Mouse (Mus musculus): ENCODE data around the gene Mbnl2. TPM values are rescaled to one million over a fixed set of nuclear protein-coding genes. Genes with fewer than 3 reads are reported as not detected.

The Mbnl2 gene
- polyA plus RNA-seq, 1 experiment from 2014 or later, result 44.1 TPM

- Histone ChIP-seq H3K27ac (ENCODE audit: low read depth, low read length) (no peak overlapping the region), H3K9me3 (ENCODE audit: control insufficient read depth, low read length) (no peaks in the 10 kb centered on the region), H3K9ac (ENCODE audit: low read length) (no peak overlapping the region), H3K36me3 (ENCODE audit: control insufficient read depth, insufficient read depth, low read length) (no peaks in the 10 kb centered on the region), H3K27me3 (ENCODE audit: control insufficient read depth, insufficient read depth, low read length) (no peaks in the 10 kb centered on the region), H3K4me2 (ENCODE audit: low read depth) (no peak overlapping the region), H3K4me1 (ENCODE audit: control insufficient read depth, insufficient read depth, low read length) (no peaks in the 10 kb centered on the region), H3K4me3 (ENCODE audit: low read depth, low read length) (no peak overlapping the region)
- DNase-seq (ENCODE audit: low spot score) (no peak), ATAC-seq (ENCODE audit: insufficient read depth, low FRiP score, low TSS enrichment) (no peak)
- WGBS, result 95% methylated on average over 9 of the region's 9 CpGs
These were observed 127.2 kb downstream of the Mbnl2 start for GRCm38 (mm10) chr14:120402715-120403114.

- DNase-seq (ENCODE audit: low spot score), result no peak
- Histone ChIP-seq H3K27me3 (ENCODE audit: control insufficient read depth, insufficient read depth, low read length) (no peaks in the 10 kb centered on the region), H3K4me3 (ENCODE audit: low read depth, low read length) (no peak overlapping the region), H3K4me1 (ENCODE audit: control insufficient read depth, insufficient read depth, low read length) (no peaks in the 10 kb centered on the region), H3K27ac (ENCODE audit: low read depth, low read length) (no peak overlapping the region), H3K9me3 (ENCODE audit: control insufficient read depth, low read length) (no peaks in the 10 kb centered on the region), H3K9ac (ENCODE audit: low read length) (no peak overlapping the region), H3K36me3 (ENCODE audit: control insufficient read depth, insufficient read depth, low read length) (no peaks in the 10 kb centered on the region), H3K4me2 (ENCODE audit: low read depth) (no peak overlapping the region)
- ATAC-seq (ENCODE audit: insufficient read depth, low FRiP score, low TSS enrichment), result no peak
- 93% methylated on average over 7 of the region's 7 CpGs for WGBS
These were observed 128.9 kb downstream of the Mbnl2 start for GRCm38 (mm10) chr14:120404364-120404763.

GRCm38 (mm10) chr14:120404811-120405582 lies 129.5 kb downstream of the Mbnl2 start:
- no peak overlapping the region for H3K4me2 ChIP-seq (ENCODE audit: low read depth)
- WGBS, result 90% methylated on average over 17 of the region's 17 CpGs
- no peak for DNase-seq (ENCODE audit: low spot score)

GRCm38 (mm10) chr14:120405597-120405996 lies 130.1 kb downstream of the Mbnl2 start:
- H3K27ac ChIP-seq (ENCODE audit: low read depth, low read length), result no peak overlapping the region
- DNase-seq (ENCODE audit: low spot score) (no peak), ATAC-seq (ENCODE audit: insufficient read depth, low FRiP score, low TSS enrichment) (no peak)
- WGBS, result 90% methylated on average over 3 of the region's 3 CpGs
- no peak overlapping the region for H3K4me3 ChIP-seq (ENCODE audit: low read depth, low read length)
- no peaks in the 10 kb centered on the region for H3K9me3 ChIP-seq (ENCODE audit: control insufficient read depth, low read length)
- no peaks in the 10 kb centered on the region for H3K36me3 ChIP-seq (ENCODE audit: control insufficient read depth, insufficient read depth, low read length)
- no peak overlapping the region for H3K9ac ChIP-seq (ENCODE audit: low read length)
- no peak overlapping the region for H3K4me2 ChIP-seq (ENCODE audit: low read depth)
- H3K27me3 ChIP-seq (ENCODE audit: control insufficient read depth, insufficient read depth, low read length), result no peaks in the 10 kb centered on the region
- no peaks in the 10 kb centered on the region for H3K4me1 ChIP-seq (ENCODE audit: control insufficient read depth, insufficient read depth, low read length)

More at GRCm38 (mm10) chr14:120404811-120405582, 129.5 kb downstream of the Mbnl2 start:
- no peak overlapping the region for H3K27ac ChIP-seq (ENCODE audit: low read depth, low read length)
- H3K9me3 ChIP-seq (ENCODE audit: control insufficient read depth, low read length), result no peaks in the 10 kb centered on the region
- no peaks in the 10 kb centered on the region for H3K4me1 ChIP-seq (ENCODE audit: control insufficient read depth, insufficient read depth, low read length)
- no peak overlapping the region for H3K9ac ChIP-seq (ENCODE audit: low read length)
- H3K4me3 ChIP-seq (ENCODE audit: low read depth, low read length), result no peak overlapping the region
- no peaks in the 10 kb centered on the region for H3K27me3 ChIP-seq (ENCODE audit: control insufficient read depth, insufficient read depth, low read length)
- no peak for ATAC-seq (ENCODE audit: insufficient read depth, low FRiP score, low TSS enrichment)
- H3K36me3 ChIP-seq (ENCODE audit: control insufficient read depth, insufficient read depth, low read length), result no peaks in the 10 kb centered on the region

- Histone ChIP-seq H3K4me1 (ENCODE audit: control insufficient read depth, insufficient read depth, low read length) (no peaks in the 10 kb centered on the region), H3K4me2 (ENCODE audit: low read depth) (no peak overlapping the region), H3K9ac (ENCODE audit: low read length) (no peak overlapping the region), H3K9me3 (ENCODE audit: control insufficient read depth, low read length) (no peaks in the 10 kb centered on the region), H3K4me3 (ENCODE audit: low read depth, low read length) (no peak overlapping the region), H3K36me3 (ENCODE audit: control insufficient read depth, insufficient read depth, low read length) (no peaks in the 10 kb centered on the region), H3K27ac (ENCODE audit: low read depth, low read length) (no peak overlapping the region), H3K27me3 (ENCODE audit: control insufficient read depth, insufficient read depth, low read length) (no peaks in the 10 kb centered on the region)
- DNase-seq (ENCODE audit: low spot score) (no peak), ATAC-seq (ENCODE audit: insufficient read depth, low FRiP score, low TSS enrichment) (no peak)
- WGBS, result 95% methylated on average over 6 of the region's 6 CpGs
These were observed 130.8 kb downstream of the Mbnl2 start for GRCm38 (mm10) chr14:120406271-120406670.

- Histone ChIP-seq H3K9me3 (ENCODE audit: control insufficient read depth, low read length) (no peaks in the 10 kb centered on the region), H3K4me3 (ENCODE audit: low read depth, low read length) (no peak overlapping the region), H3K9ac (ENCODE audit: low read length) (no peak overlapping the region), H3K36me3 (ENCODE audit: control insufficient read depth, insufficient read depth, low read length) (no peaks in the 10 kb centered on the region), H3K4me1 (ENCODE audit: control insufficient read depth, insufficient read depth, low read length) (no peaks in the 10 kb centered on the region), H3K27me3 (ENCODE audit: control insufficient read depth, insufficient read depth, low read length) (no peaks in the 10 kb centered on the region), H3K27ac (ENCODE audit: low read depth, low read length) (no peak overlapping the region), H3K4me2 (ENCODE audit: low read depth) (no peak overlapping the region)
- WGBS, result 88% methylated on average over 8 of the region's 8 CpGs
- DNase-seq (ENCODE audit: low spot score) (no peak), ATAC-seq (ENCODE audit: insufficient read depth, low FRiP score, low TSS enrichment) (no peak)
These were observed 131.4 kb downstream of the Mbnl2 start for GRCm38 (mm10) chr14:120406820-120407219.

- Histone ChIP-seq H3K27ac (ENCODE audit: low read depth, low read length) (no peak overlapping the region), H3K4me2 (ENCODE audit: low read depth) (no peak overlapping the region), H3K27me3 (ENCODE audit: control insufficient read depth, insufficient read depth, low read length) (no peaks in the 10 kb centered on the region), H3K36me3 (ENCODE audit: control insufficient read depth, insufficient read depth, low read length) (no peaks in the 10 kb centered on the region), H3K4me3 (ENCODE audit: low read depth, low read length) (no peak overlapping the region), H3K9ac (ENCODE audit: low read length) (no peak overlapping the region), H3K9me3 (ENCODE audit: control insufficient read depth, low read length) (no peaks in the 10 kb centered on the region), H3K4me1 (ENCODE audit: control insufficient read depth, insufficient read depth, low read length) (no peaks in the 10 kb centered on the region)
- no peak for ATAC-seq (ENCODE audit: insufficient read depth, low FRiP score, low TSS enrichment)
- no peak for DNase-seq (ENCODE audit: low spot score)
- 92% methylated on average over 10 of the region's 10 CpGs for WGBS
These were observed 134.4 kb downstream of the Mbnl2 start for GRCm38 (mm10) chr14:120409854-120410253.

- no peak for ATAC-seq (ENCODE audit: insufficient read depth, low FRiP score, low TSS enrichment)
- no peaks in the 10 kb centered on the region for H3K36me3 ChIP-seq (ENCODE audit: control insufficient read depth, insufficient read depth, low read length)
- 92% methylated on average over 9 of the region's 9 CpGs for WGBS
These were observed 141.4 kb downstream of the Mbnl2 start for GRCm38 (mm10) chr14:120416886-120417285.

GRCm38 (mm10) chr14:120418964-120419363 lies 143.5 kb downstream of the Mbnl2 start:
- Histone ChIP-seq H3K27me3 (ENCODE audit: control insufficient read depth, insufficient read depth, low read length) (no peaks in the 10 kb centered on the region), H3K4me2 (ENCODE audit: low read depth) (no peak overlapping the region), H3K4me3 (ENCODE audit: low read depth, low read length) (no peak overlapping the region), H3K36me3 (ENCODE audit: control insufficient read depth, insufficient read depth, low read length) (no peaks in the 10 kb centered on the region), H3K9me3 (ENCODE audit: control insufficient read depth, low read length) (no peaks in the 10 kb centered on the region), H3K27ac (ENCODE audit: low read depth, low read length) (no peak overlapping the region), H3K9ac (ENCODE audit: low read length) (no peak overlapping the region), H3K4me1 (ENCODE audit: control insufficient read depth, insufficient read depth, low read length) (no peaks in the 10 kb centered on the region)
- DNase-seq (ENCODE audit: low spot score), result no peak
- no peak for ATAC-seq (ENCODE audit: insufficient read depth, low FRiP score, low TSS enrichment)
- WGBS, result 59% methylated on average over 14 of the region's 14 CpGs

More at GRCm38 (mm10) chr14:120416886-120417285, 141.4 kb downstream of the Mbnl2 start:
- H3K4me1 ChIP-seq (ENCODE audit: control insufficient read depth, insufficient read depth, low read length), result no peaks in the 10 kb centered on the region
- DNase-seq (ENCODE audit: low spot score), result no peak
- H3K4me2 ChIP-seq (ENCODE audit: low read depth), result no peak overlapping the region
- H3K27me3 ChIP-seq (ENCODE audit: control insufficient read depth, insufficient read depth, low read length), result no peaks in the 10 kb centered on the region
- H3K9me3 ChIP-seq (ENCODE audit: control insufficient read depth, low read length), result no peaks in the 10 kb centered on the region
- no peak overlapping the region for H3K27ac ChIP-seq (ENCODE audit: low read depth, low read length)
- no peak overlapping the region for H3K4me3 ChIP-seq (ENCODE audit: low read depth, low read length)
- H3K9ac ChIP-seq (ENCODE audit: low read length), result no peak overlapping the region

All from neural tube, embryonic 11.5 days (tissue).